Mouse (Mus musculus) liver, embryonic 14.5 days (tissue): Measurements from ENCODE around the gene Ssh2. TPM values are rescaled to one million over a fixed set of nuclear protein-coding genes. Genes with fewer than 3 reads are reported as not detected.

ENCODE experiments used
- ATAC-seq: fragments of 200-750 bp; cut with Nextera tagmentation; 2 replicates; pipeline ENCODE4 v1.8.0; 2017; ENCODE audit warnings: moderate number of reproducible peaks, mild to moderate bottlenecking, moderate library complexity; ENCODE audit not compliant: insufficient read depth
- DNase-seq, 3 experiments: peaks; one replicate each; pipeline ENCODE4 v3.0.0-alpha.2; 2012 to 2013; ENCODE audit warnings: low read depth in 3 of 3, low spot score in 3 of 3
- H3K27ac ChIP-seq: fragments of 300-500 bp; sonication (generic); 2 replicates; pipeline ENCODE4 v1.5.1; 2014; ENCODE audit warnings: moderate library complexity, mild to moderate bottlenecking, control low read depth, inconsistent platforms
- H3K27me3 ChIP-seq: fragments of 300-500 bp; sonication (generic); 2 replicates; pipeline ENCODE4 v1.6.1; 2014; ENCODE audit warnings: mild to moderate bottlenecking, low read length, moderate library complexity; ENCODE audit not compliant: control insufficient read depth, insufficient read depth
- H3K36me3 ChIP-seq: fragments of 300-500 bp; sonication (generic); replicated peaks from 2 replicates; pipeline ENCODE4 v1.6.1; 2014; ENCODE audit warnings: low read depth; ENCODE audit not compliant: control insufficient read depth, insufficient read depth
- H3K4me1 ChIP-seq, 2 experiments: fragments of 200-500 bp in 1 of 2; fragments of 300-500 bp in 1 of 2; sonication (generic) in 1 of 2; replicated peaks; 2 replicates each; pipeline ENCODE4 v1.6.1; 2012 to 2014; ENCODE audit warnings: antibody characterized with exemption in 1 of 2, inconsistent platforms in 1 of 2, low read length in 1 of 2; ENCODE audit not compliant: control insufficient read depth in 2 of 2, insufficient read depth in 2 of 2
- H3K4me2 ChIP-seq: fragments of 300-500 bp; sonication (generic); 2 replicates; pipeline ENCODE4 v1.6.1; 2014; ENCODE audit warnings: low read depth, mild to moderate bottlenecking, control low read depth, moderate library complexity
- H3K4me3 ChIP-seq, 2 experiments: fragments of 200-500 bp in 1 of 2; fragments of 300-500 bp in 1 of 2; sonication (generic) in 1 of 2; 2 replicates each; pipeline ENCODE4 v1.5.1; 2012 to 2014; ENCODE audit warnings: low read depth in 2 of 2, low read length in 2 of 2, mild to moderate bottlenecking in 2 of 2, control low read depth in 1 of 2, inconsistent platforms in 1 of 2, moderate library complexity in 1 of 2; ENCODE audit not compliant: insufficient read depth in 1 of 2
- H3K9ac ChIP-seq: fragments of 300-500 bp; sonication (generic); replicated peaks from 2 replicates; pipeline ENCODE4 v1.6.1; 2014; ENCODE audit warnings: mild to moderate bottlenecking, control low read depth, moderate library complexity
- H3K9me3 ChIP-seq: fragments of 300-500 bp; sonication (generic); 2 replicates; pipeline ENCODE4 v1.6.1; 2016; ENCODE audit warnings: low read length, mixed read lengths; ENCODE audit not compliant: control insufficient read depth
- CTCF ChIP-seq: IDR thresholded peaks from 2 replicates; pipeline ENCODE4 v1.5.1; 2016; ENCODE audit warnings: antibody characterized with exemption, low read depth, control low read depth
- EP300 ChIP-seq: IDR thresholded peaks from 2 replicates; pipeline ENCODE4 v1.6.1; 2016; ENCODE audit warnings: antibody characterized with exemption, low read depth
- WGBS: fragments of 180-500 bp; shearing (Covaris S2); extraction: QIAGEN DNeasy Blood & Tissue Kit; methylation state at CpG from one replicate; pipeline ENCODE4 v1.1.7; 2014; ENCODE audit not compliant: insufficient replicate concordance; 5-methylcytosine and 5-hydroxymethylcytosine counted together
- polyA plus RNA-seq, 2 experiments: library from polyadenylated mRNA; depleted of rRNA in 1 of 2; stranded (reverse) in 1 of 2; unstranded in 1 of 2; fragments of >200 nt; fragmentation: Nextera tagmentation in 1 of 2; extraction: Ambion mirVana in 1 of 2; gene quantifications; 2 replicates each; pipeline versions ENCODE4 v1.2.1 to v1.2.3; 2012 to 2014

Gene Ssh2
- polyA plus RNA-seq, 2 experiments: 2.5 to 3.6 TPM

GRCm38 (mm10) chr11:77467784-77468183, 251.7 kb downstream of the Ssh2 start:
- ATAC-seq: no peak
- Histone ChIP-seq H3K27ac (no peak overlapping the region), H3K4me1 (no peaks in the 10 kb centered on the region), H3K36me3 (no peaks in the 10 kb centered on the region), H3K9me3 (no peaks in the 10 kb centered on the region), H3K9ac (no peak overlapping the region), H3K4me3 (no peak overlapping the region), H3K27me3 (peaks cover 32% of the 10 kb centered on the region), H3K4me2 (peak overlapping the region; percentile 45)
- WGBS: 14% methylated on average over 20 of the region's 20 CpGs
- TF ChIP-seq CTCF (peak; percentile 94), EP300 (no peak)
- peak in 1 of 3 experiments; percentile 35 for DNase-seq

GRCm38 (mm10) chr11:77468397-77468796, 252.3 kb downstream of the Ssh2 start:
- WGBS: 80% methylated on average over 9 of the region's 9 CpGs
- Histone ChIP-seq H3K4me3 (no peak overlapping the region), H3K4me2 (no peak overlapping the region), H3K36me3 (no peaks in the 10 kb centered on the region), H3K4me1 (no peaks in the 10 kb centered on the region), H3K27me3 (peaks cover 26% of the 10 kb centered on the region), H3K9ac (no peak overlapping the region), H3K9me3 (no peaks in the 10 kb centered on the region), H3K27ac (no peak overlapping the region)
- ATAC-seq (no peak), DNase-seq (no peak)
- no peak for TF ChIP-seq EP300
- no peak for TF ChIP-seq CTCF

GRCm38 (mm10) chr11:77471407-77471806, 255.3 kb downstream of the Ssh2 start:
- Histone ChIP-seq H3K27me3 (peaks cover 6% of the 10 kb centered on the region), H3K4me1 (no peaks in the 10 kb centered on the region), H3K9me3 (no peaks in the 10 kb centered on the region), H3K27ac (no peak overlapping the region), H3K4me3 (no peak overlapping the region), H3K36me3 (no peaks in the 10 kb centered on the region), H3K9ac (no peak overlapping the region), H3K4me2 (no peak overlapping the region)
- DNase-seq: no peak
- TF ChIP-seq EP300: no peak
- no peak for TF ChIP-seq CTCF
- no peak for ATAC-seq
- 79% methylated on average over 29 of the region's 29 CpGs for WGBS

- Histone ChIP-seq H3K27ac (no peak overlapping the region), H3K9ac (no peak overlapping the region), H3K4me2 (no peak overlapping the region), H3K36me3 (no peaks in the 10 kb centered on the region), H3K4me1 (no peaks in the 10 kb centered on the region), H3K4me3 (no peak overlapping the region), H3K9me3 (no peaks in the 10 kb centered on the region), H3K27me3 (no peaks in the 10 kb centered on the region)
- no peak for ATAC-seq
- WGBS: 83% methylated on average over 16 of the region's 16 CpGs
- TF ChIP-seq CTCF: no peak
- no peak for TF ChIP-seq EP300
- DNase-seq: no peak
Observed at GRCm38 (mm10) chr11:77472775-77473174, 256.7 kb downstream of the Ssh2 start.

- no peaks in the 10 kb centered on the region for H3K4me1 ChIP-seq
- no peak overlapping the region for H3K9ac ChIP-seq
- TF ChIP-seq EP300 (no peak), CTCF (no peak)
- 86% methylated on average over 14 of the region's 14 CpGs for WGBS
- no peaks in the 10 kb centered on the region for H3K9me3 ChIP-seq
- H3K27me3 ChIP-seq: no peaks in the 10 kb centered on the region
- no peak overlapping the region for H3K4me2 ChIP-seq
- ATAC-seq: no peak
- no peaks in the 10 kb centered on the region for H3K36me3 ChIP-seq
- no peak for DNase-seq
- no peak overlapping the region for H3K27ac ChIP-seq
- no peak overlapping the region for H3K4me3 ChIP-seq
Observed at GRCm38 (mm10) chr11:77476216-77476615, 260.1 kb downstream of the Ssh2 start.

GRCm38 (mm10) chr11:77476895-77477294, 260.8 kb downstream of the Ssh2 start:
- no peak for ATAC-seq
- no peaks in the 10 kb centered on the region for H3K4me1 ChIP-seq
- WGBS: 70% methylated on average over 6 of the region's 6 CpGs
- H3K4me2 ChIP-seq: no peak overlapping the region
- TF ChIP-seq CTCF: no peak
- no peak overlapping the region for H3K27ac ChIP-seq
- H3K4me3 ChIP-seq: no peak overlapping the region
- H3K27me3 ChIP-seq: no peaks in the 10 kb centered on the region
- no peaks in the 10 kb centered on the region for H3K9me3 ChIP-seq
- no peak overlapping the region for H3K9ac ChIP-seq
- H3K36me3 ChIP-seq: no peaks in the 10 kb centered on the region
- no peak for DNase-seq
